Mouse (Mus musculus) layer of hippocampus, adult 9-10 months (tissue): ENCODE measurements around the gene Paqr3.

Experiments
- DNase-seq: peaks from one replicate; pipeline ENCODE4 v3.0.0; 2022; ENCODE audit warnings: low spot score

Gene Paqr3

GRCm38 (mm10) chr5:97084541-97084940, 26.9 kb downstream of the Paqr3 start:
- no peak for DNase-seq

DNA sequence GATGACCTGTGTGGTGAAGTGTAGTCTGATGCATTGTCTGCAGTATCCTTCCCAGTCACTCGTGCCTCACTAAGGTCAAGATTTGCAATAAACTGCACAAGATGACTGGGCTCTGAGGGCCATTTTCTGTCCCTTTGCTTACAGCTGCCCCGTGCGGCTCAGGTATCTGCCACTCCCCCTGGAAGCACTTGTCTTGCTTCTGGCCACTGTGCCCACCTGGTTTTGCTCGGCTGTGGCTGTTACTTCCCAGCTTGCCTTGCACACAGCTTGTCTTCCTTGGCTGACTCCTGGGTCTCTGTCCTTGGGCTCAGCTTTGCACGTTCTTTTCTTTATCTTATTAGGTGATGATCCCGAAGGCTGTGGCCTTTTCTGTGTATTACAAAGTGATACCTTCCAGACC, 27.7 kb downstream of the Paqr3 start:
- no peak for DNase-seq

- DNase-seq = peak; percentile 31
Measured at GRCm38 (mm10) chr5:97081481-97081880, 29.9 kb downstream of the Paqr3 start.

DNA sequence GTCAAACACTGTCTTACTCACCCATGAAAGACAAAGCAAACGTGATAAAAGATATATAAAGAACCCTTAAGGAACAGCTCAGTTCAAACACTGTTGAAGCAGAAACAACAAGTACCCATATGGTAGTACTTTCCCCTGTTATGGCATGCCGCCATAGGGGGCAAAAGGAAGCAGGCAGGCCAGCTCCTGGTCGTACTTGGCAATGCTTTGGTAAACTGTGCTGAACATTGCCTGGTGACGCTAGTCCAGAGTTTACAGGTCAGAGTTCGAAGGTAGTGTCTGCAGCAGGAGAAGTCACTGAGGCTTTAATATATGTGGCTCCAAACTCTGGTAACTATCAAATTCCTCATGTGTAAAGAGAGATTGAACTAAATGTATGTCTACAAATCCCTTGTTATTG, 32.8 kb downstream of the Paqr3 start:
- no peak for DNase-seq

DNA sequence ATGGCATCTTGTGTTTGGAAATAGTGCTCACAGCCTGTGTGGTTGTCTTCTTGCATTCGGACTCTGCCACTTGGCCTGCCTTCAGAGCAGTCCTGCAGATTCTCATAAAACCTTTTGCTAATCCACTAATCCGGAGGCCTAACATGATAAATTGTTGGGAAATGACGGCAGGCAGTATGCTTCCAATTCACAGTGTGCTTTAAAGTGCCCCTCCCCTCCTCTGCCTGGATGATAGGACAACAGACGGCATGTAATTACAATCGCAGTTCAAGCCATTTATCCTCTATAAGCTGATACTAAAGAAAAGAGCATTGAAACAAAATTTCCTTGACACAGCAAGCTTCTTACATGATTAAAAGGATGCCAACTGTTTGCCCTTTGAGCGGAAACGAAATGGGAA, 33.7 kb downstream of the Paqr3 start:
- no peak for DNase-seq

- no peak for DNase-seq
Measured at GRCm38 (mm10) chr5:97076167-97076566, 35.2 kb downstream of the Paqr3 start.

DNA sequence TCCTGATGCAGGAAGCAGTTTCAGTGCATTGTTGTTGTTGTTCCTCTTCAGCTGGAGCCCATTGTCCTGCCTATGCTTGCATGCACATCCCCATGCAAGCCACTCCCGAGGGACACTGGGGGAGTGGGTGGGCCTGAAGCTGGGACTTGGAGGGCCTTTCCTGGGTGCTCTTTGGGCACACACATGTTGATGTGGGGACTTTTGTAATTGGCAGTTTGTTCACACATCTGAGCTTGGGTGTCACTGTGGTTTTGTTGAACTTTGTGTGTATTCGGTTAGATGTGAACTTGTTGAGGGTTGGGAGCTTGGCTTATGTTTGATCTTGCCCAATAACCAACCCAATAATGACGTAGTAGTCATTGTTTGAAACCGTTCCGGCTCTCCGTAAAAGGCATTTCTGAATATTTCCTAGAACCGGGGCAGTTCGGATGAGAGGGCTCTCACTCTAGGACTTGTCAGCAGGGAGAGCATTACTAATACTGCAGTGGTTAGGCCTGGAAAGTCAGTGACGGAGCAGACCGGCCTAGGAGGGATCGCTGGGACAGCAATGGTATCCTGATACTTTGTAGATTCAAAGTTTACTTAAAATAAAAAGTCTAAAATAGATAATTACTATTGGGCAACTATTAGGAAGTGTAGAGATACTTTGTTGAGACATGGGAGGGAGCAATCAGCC, 35.8 kb downstream of the Paqr3 start:
- DNase-seq = no peak

DNA sequence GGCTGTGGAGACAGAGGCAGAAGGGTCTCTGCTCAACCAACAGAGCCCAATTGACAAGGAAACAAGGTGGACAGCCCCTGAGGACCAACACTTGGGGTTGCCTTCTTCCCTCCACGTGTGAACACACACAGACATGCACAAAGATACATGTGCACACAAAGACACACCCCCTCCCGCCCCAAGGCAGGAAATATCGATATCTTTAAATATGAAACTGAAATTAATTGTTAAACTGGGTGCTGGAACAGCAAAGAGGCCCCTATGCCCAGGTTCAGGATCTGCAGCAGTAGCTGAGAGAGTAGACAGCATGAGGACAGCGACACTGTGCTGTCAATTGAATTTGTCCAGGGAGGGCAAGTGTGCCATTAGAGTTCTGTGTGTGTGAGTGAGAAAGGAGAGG, 45.6 kb downstream of the Paqr3 start:
- no peak for DNase-seq

DNA sequence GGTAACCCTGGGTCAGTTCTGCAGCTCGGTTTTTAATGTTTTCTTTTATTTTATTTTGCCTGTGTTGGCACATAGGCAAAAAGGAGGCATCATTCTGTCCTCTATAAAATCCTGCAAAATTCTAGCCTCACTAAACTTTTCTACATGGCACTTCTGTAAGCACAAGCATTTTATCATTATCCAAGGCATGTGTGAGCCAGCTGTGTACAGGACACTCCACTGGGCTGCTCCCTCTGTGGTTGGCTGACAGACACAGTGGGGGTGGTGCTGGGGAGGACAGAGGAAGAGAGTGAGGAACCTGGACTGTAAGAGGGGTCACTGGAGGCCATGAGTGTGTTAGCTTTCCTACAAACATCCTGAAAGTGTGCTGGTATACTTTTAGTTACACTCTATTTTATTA, 49.4 kb downstream of the Paqr3 start:
- DNase-seq = no peak

GRCm38 (mm10) chr5:97060864-97061263, 50.5 kb downstream of the Paqr3 start:
- no peak for DNase-seq

DNA sequence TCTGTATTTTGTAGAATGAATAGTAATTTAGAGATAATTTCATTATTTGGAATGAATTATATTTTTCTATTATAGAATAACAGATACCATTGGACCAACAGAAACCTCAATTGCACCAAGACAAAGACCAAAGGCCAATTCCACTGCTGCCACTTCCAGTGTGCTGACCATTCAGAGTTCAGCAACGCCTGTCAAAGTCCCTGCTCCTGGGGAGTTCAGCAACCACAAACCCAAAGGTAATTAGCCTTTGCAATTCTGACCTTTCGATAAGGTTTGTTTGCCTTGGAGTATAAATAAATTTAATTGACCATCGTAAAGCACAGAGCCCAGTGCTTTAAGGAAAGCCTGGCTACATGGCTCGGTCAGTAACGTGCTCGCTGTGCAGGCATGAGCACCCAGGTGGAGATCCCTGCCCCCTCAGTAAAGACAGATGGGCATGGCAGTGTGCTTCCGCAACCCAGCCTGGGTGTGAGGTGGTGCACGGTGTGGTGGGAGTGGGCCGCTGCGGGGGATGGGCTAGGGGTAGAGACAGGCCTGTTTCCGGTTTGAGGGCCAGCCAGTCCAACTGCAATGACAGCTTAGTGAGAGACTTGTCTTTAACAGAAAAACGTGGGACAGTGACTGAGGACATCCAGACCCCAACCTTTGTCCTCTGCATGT, 54.5 kb downstream of the Paqr3 start:
- DNase-seq = no peak

DNA sequence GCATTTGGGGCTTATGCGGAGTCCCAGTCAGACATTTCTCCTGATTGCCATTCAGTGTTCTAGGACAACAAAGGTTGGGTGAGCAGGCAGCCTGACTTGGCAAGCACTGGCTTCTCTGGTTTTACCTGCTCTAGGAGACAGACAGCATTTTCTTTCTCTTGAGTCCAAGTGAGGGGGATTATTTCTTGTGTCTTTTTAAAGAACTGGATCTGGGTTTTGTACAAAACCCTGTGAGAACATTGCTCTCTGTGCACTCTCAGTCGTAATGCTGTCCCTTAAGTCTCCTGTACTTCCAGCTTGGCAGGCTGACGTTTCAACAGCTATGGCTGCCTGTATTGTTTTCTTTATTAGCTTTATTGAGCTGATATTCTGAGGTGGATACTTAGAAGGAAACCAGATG, 55.0 kb downstream of the Paqr3 start:
- no peak for DNase-seq

- peak; percentile 69 for DNase-seq
Measured at GRCm38 (mm10) chr5:97055511-97056068, 55.8 kb downstream of the Paqr3 start.

DNA sequence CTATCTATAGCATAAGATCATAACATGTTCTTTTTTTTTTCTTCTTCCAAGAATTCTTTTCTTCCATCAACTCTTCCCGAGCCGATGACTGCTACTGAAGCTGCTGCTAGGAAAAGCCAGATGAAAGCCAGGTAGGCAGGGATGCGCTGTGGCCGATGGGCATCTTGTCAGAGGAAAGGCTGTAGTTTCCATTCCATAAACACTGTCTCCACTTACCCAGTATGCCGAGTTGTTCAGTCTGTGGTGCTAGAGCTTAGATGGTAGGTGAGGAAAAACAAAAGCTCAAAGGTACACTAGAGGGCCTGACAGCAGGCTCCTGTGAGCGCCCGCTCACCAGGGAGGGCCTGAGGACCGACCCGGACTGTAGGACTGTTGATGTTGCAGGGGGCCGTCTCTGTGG, 56.6 kb downstream of the Paqr3 start:
- DNase-seq = no peak

DNA sequence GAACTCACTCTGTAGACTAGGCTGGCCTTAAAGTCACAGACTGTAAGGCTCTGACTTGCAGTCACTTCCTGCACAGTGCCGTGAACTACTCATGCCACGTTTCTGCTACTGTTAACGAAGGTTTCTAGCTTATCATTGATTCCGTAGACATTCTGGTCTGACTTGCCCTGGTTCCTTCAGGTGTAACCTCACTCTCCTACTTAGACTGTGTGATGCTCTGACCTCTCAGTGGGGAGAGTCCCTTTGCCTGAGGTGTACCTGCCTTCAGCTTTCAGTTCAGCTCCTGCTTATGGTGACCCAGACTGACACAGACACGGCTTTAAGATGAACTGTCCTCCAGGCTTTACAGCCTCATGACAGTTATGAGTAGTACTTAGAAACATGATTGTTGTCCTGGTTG, 57.2 kb downstream of the Paqr3 start:
- no peak for DNase-seq

- no peak for DNase-seq
Measured at GRCm38 (mm10) chr5:97048905-97049304, 62.5 kb downstream of the Paqr3 start.

- DNase-seq = no peak
Measured at GRCm38 (mm10) chr5:97046680-97047079, 64.7 kb downstream of the Paqr3 start.

GRCm38 (mm10) chr5:97045260-97045659, 66.1 kb downstream of the Paqr3 start:
- no peak for DNase-seq
